Mouse (Mus musculus) kidney, adult 2 months (tissue): ENCODE measurements at regions not wholly inside any gene's neighbourhood (a gene's known extent, or its start where the extent isn't known, plus 50 kb on each side); places are given as distances from the start of the nearest gene placed in this dataset.

Experiments
- CTCF ChIP-seq: fragments of 200-500 bp; conservative IDR thresholded peaks from 2 replicates; pipeline ENCODE4 v1.5.1; 2011; ENCODE audit warnings: low read depth, mild to moderate bottlenecking, control low read depth, low read length, moderate library complexity, mixed read lengths; ENCODE audit not compliant: insufficient read depth, insufficient read length
- POLR2A ChIP-seq: fragments of 200-500 bp; IDR thresholded peaks from one replicate; pipeline ENCODE4 v1.6.1; 2011; ENCODE audit warnings: low read depth, low read length, control low read depth

- TF ChIP-seq CTCF (no peak), POLR2A (no peak)
Observed at GRCm38 (mm10) chr8:35237279-35237678, 528.3 kb upstream of the Gm19410 start.
